Mouse (Mus musculus) brain, adult 2 months (tissue): ENCODE measurements at regions not wholly inside any gene's neighbourhood (a gene's known extent, or its start where the extent isn't known, plus 50 kb on each side); places are given as distances from the start of the nearest gene placed in this dataset.
A peak's percentile ranks its signal among the peaks of the same experiment; 100 is the strongest.
"Not testable (repeated sequence)": the region's sequence is repeated elsewhere in the genome, so short reads cannot be mapped to it uniquely, and the experiment has no call there.

ENCODE experiments used
- DNase-seq: peaks from one replicate; pipeline ENCODE4 v3.0.0; 2011; ENCODE audit warnings: low read depth, low spot score

DNA sequence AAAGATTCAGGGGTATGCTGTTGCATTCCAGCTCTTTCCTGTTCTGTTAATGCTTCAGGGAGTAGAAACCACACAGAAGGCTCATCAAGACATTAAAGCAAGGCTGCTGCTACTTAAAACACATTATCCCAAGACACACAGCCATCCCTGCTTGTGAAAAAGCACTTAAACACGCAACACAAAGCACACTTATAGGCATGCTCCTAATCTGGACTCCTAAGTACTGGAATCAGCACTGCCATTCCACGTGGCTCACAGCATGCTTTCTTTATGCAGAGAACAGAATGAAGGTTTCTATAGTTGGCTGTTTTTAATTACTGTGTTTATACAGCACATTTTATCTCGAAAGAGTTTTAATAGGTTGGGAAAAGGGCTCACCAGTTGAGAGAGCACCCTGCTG is 233.2 kb upstream of the Anxa10 start:
- DNase-seq: peak; percentile 12

DNA sequence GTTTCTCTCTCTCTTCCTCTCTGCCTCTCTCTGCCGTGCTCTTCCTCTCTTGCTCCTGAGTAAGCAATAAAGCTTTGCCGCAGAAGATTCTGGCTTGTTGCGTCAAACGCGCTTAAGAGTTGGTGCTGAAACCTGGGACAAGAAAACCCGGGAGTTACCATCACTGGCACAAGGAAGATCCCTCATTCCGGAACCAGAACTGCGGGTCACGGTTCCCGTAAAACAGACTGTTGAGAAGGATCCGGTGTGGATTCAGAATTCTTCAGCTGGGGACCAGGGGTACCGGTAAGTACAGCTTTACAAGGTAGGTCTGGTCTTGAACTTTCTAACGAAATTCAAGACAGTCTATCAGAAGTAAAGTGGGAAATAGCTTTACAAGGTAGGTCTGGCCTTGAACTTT is 221.0 kb upstream of the Anxa10 start:
- not testable (repeated sequence) for DNase-seq
